Comparison of ENCODE assay signal across 15 mouse cellular contexts in genomic region chr10:81178927-81179326, GRCm38 (mm10). TPM values are rescaled to one million over a fixed set of nuclear protein-coding genes. Genes with fewer than 3 reads are reported as not detected.
A peak's percentile ranks its signal among the peaks of the same experiment; 100 is the strongest.
DNase-seq lines count a peak whose midpoint lies in the region; ATAC-seq and TF ChIP-seq lines count a peak whose summit lies in the region.
"Had no signal": no experiment of that assay in that cellular context is flagged by ENCODE, and none has a peak within 500 bp of the region (broad histone marks: within the 10 kb centered on the region; RNA-seq: fewer than 3 reads in every experiment).

No protein-coding gene starts in this region.

- no peaks in the 10 kb centered on the region for H3K27me3 ChIP-seq in heart, embryonic 10.5 days (ENCODE audit: insufficient read depth, poor library complexity, severe bottlenecking)
- no peaks in the 10 kb centered on the region for H3K27me3 ChIP-seq in megakaryocyte, embryonic 14.5 days (replicated peaks)
- no peaks in the 10 kb centered on the region for H3K27me3 ChIP-seq in liver, embryonic 14.5 days (ENCODE audit: control insufficient read depth, insufficient read depth, low read length)

- 92% methylated on average over 11 of the region's 11 CpGs for WGBS in heart, embryonic 10.5 days
- 90% methylated on average over 11 of the region's 11 CpGs for WGBS in liver, embryonic 14.5 days (ENCODE audit: insufficient replicate concordance)

- H3K9me3 ChIP-seq in heart, embryonic 10.5 days, result no peaks in the 10 kb centered on the region
- no peaks in the 10 kb centered on the region for H3K9me3 ChIP-seq in megakaryocyte, embryonic 14.5 days
- H3K9me3 ChIP-seq in liver, embryonic 14.5 days (ENCODE audit: control insufficient read depth, low read length), result no peaks in the 10 kb centered on the region

- no peak for ATAC-seq in megakaryocyte, adult 5-6 weeks (ENCODE audit: poor library complexity, severe bottlenecking)
- no peak for ATAC-seq in liver, embryonic 14.5 days (ENCODE audit: insufficient read depth)

- H3K4me2 ChIP-seq in liver, embryonic 14.5 days (ENCODE audit: low read depth), result peak overlapping the region; percentile 89; the same call in 1 of the 2 replicates

- 0 out of 2 replicates have a peak overlapping the region, but pooled peaks have one; percentile 1 for H3K27ac ChIP-seq in heart, embryonic 10.5 days
- no peak overlapping the region for H3K27ac ChIP-seq in brown adipose tissue, adult 24 weeks (replicated peaks; ENCODE audit: low read depth, low read length)
- no peak overlapping the region; the same call in 1 of the 2 replicates for H3K27ac ChIP-seq in liver, embryonic 14.5 days

- H3K4me3 ChIP-seq in heart, embryonic 10.5 days, result no peak overlapping the region
- H3K4me3 ChIP-seq in megakaryocyte, embryonic 14.5 days (replicated peaks), result peak overlapping the region; percentile 98
- H3K4me3 ChIP-seq in brown adipose tissue, adult 24 weeks (ENCODE audit: insufficient read depth, low read depth, low read length), result 0 out of 2 replicates have a peak overlapping the region, but pooled peaks have one; percentile 85
- H3K4me3 ChIP-seq in liver, embryonic 14.5 days (ENCODE audit: insufficient read depth in 1 of 2, low read depth in 2 of 2, low read length in 2 of 2), result no peak overlapping the region

- no peak for TF ChIP-seq CTCF in liver, embryonic 14.5 days (IDR thresholded peaks at IDR 0.05; ENCODE audit: low read depth)

- no peak for TF ChIP-seq EP300 in liver, embryonic 14.5 days (IDR thresholded peaks at IDR 0.05; ENCODE audit: low read depth)

- DNase-seq in heart, embryonic 10.5 days (ENCODE audit: low spot score), result no peak
- no peak for DNase-seq in heart, adult 11 months
- no peak for DNase-seq in liver, embryonic 14.5 days (ENCODE audit: low read depth in 3 of 3, low spot score in 3 of 3)
- DNase-seq in right cerebral cortex, postnatal 14 days, result no peak
- no peak for DNase-seq in left cerebral cortex, adult 9 months (ENCODE audit: low spot score in 2 of 2)
- DNase-seq: kidney, adult 11 months; layer of hippocampus, postnatal 36 days; thymus, adult 18-20 months had no signal

- H3K4me1 ChIP-seq in heart, embryonic 10.5 days, result peaks cover 69% of the 10 kb centered on the region
- H3K4me1 ChIP-seq in megakaryocyte, embryonic 14.5 days, result peaks cover 84% of the 10 kb centered on the region
- H3K4me1 ChIP-seq in brown adipose tissue, adult 24 weeks (ENCODE audit: control insufficient read depth, insufficient read depth, insufficient read length, low read length), result no peaks in the 10 kb centered on the region; the same call in 1 of the 2 replicates
- H3K4me1 ChIP-seq in liver, embryonic 14.5 days (replicated peaks; ENCODE audit: control insufficient read depth in 2 of 2, insufficient read depth in 2 of 2, low read length in 1 of 2), result peaks cover 7 to 18% of the 10 kb centered on the region in 2 experiments

- peaks cover 59% of the 10 kb centered on the region for H3K36me3 ChIP-seq in heart, embryonic 10.5 days
- H3K36me3 ChIP-seq in megakaryocyte, embryonic 14.5 days (replicated peaks; ENCODE audit: low read length), result peaks cover 56% of the 10 kb centered on the region
- peaks cover 52% of the 10 kb centered on the region for H3K36me3 ChIP-seq in liver, embryonic 14.5 days (replicated peaks; ENCODE audit: control insufficient read depth, insufficient read depth, low read depth)

- no peak overlapping the region for H3K9ac ChIP-seq in liver, embryonic 14.5 days (replicated peaks)

RNA-seq across cellular contexts. Expression of gene Eef2, which starts 2.5 kb away (rescaled TPM):
- 447 and 460 TPM in 2 replicates for polyA plus RNA-seq in heart, embryonic 10.5 days (2016; fragmentation: Nextera tagmentation; extraction: Ambion mirVana)
- 439 and 1,295 TPM in 2 replicates for polyA plus RNA-seq in megakaryocyte, embryonic 14.5 days (2012; ENCODE audit: insufficient read depth, low replicate concordance)
- total RNA-seq in megakaryocyte, adult 5-6 weeks (2015), result 394 and 408 TPM in 2 replicates
- 983 and 1,066 TPM in 2 replicates for total RNA-seq in megakaryocyte, adult 5-6 weeks (2017)
- 538 and 581 TPM in 2 replicates for polyA plus RNA-seq in brown adipose tissue, adult 24 weeks (2012; ENCODE audit: insufficient read depth, insufficient read length, missing spikeins)
- 476 and 570 TPM in 2 replicates for polyA plus RNA-seq in liver, embryonic 14.5 days (2012; rRNA removed)
- polyA plus RNA-seq in liver, embryonic 14.5 days (2014; fragmentation: Nextera tagmentation; extraction: Ambion mirVana), result 233 and 270 TPM in 2 replicates

RNA-seq across cellular contexts. Expression of gene Dapk3, which starts 3.9 kb away (rescaled TPM):
- 56.3 and 78.7 TPM in 2 replicates for polyA plus RNA-seq in heart, embryonic 10.5 days (2016; fragmentation: Nextera tagmentation; extraction: Ambion mirVana)
- 168 TPM in 2 replicates for polyA plus RNA-seq in megakaryocyte, embryonic 14.5 days (2012; ENCODE audit: insufficient read depth, low replicate concordance)
- 9.8 and 12.7 TPM in 2 replicates for total RNA-seq in megakaryocyte, adult 5-6 weeks (2015)
- 27.5 and 36.6 TPM in 2 replicates for total RNA-seq in megakaryocyte, adult 5-6 weeks (2017)
- polyA plus RNA-seq in brown adipose tissue, adult 24 weeks (2012; ENCODE audit: insufficient read depth, insufficient read length, missing spikeins), result 15.7 and 31.7 TPM in 2 replicates
- polyA plus RNA-seq in liver, embryonic 14.5 days (2012; rRNA removed), result 16.6 and 17.6 TPM in 2 replicates
- 13.0 and 16.5 TPM in 2 replicates for polyA plus RNA-seq in liver, embryonic 14.5 days (2014; fragmentation: Nextera tagmentation; extraction: Ambion mirVana)

RNA-seq across cellular contexts. Expression of gene 4930442H23Rik, which starts 4.7 kb away (rescaled TPM):
- not detected in 2 replicates for polyA plus RNA-seq in heart, embryonic 10.5 days (2016; fragmentation: Nextera tagmentation; extraction: Ambion mirVana)
- not detected in 2 replicates for polyA plus RNA-seq in megakaryocyte, embryonic 14.5 days (2012; ENCODE audit: insufficient read depth, low replicate concordance)
- total RNA-seq in megakaryocyte, adult 5-6 weeks (2015), result not detected in 2 replicates
- not detected in 2 replicates for total RNA-seq in megakaryocyte, adult 5-6 weeks (2017)
- not detected in 2 replicates for polyA plus RNA-seq in brown adipose tissue, adult 24 weeks (2012; ENCODE audit: insufficient read depth, insufficient read length, missing spikeins)
- polyA plus RNA-seq in liver, embryonic 14.5 days (2012; rRNA removed), result not detected in 2 replicates
- polyA plus RNA-seq in liver, embryonic 14.5 days (2014; fragmentation: Nextera tagmentation; extraction: Ambion mirVana), result not detected in 2 replicates
- total RNA-seq: layer of hippocampus, postnatal 36 days had no signal
- polyA plus RNA-seq: gonadal fat pad, adult 2 months; lung, embryonic 16.5 days; neural tube, embryonic 11.5 days; small intestine, adult 2 months had no signal

RNA-seq across cellular contexts. Expression of gene Pias4, which starts 11.2 kb away (rescaled TPM):
- 53.5 and 62.2 TPM in 2 replicates for polyA plus RNA-seq in heart, embryonic 10.5 days (2016; fragmentation: Nextera tagmentation; extraction: Ambion mirVana)
- polyA plus RNA-seq in megakaryocyte, embryonic 14.5 days (2012; ENCODE audit: insufficient read depth, low replicate concordance), result 95.2 and 184 TPM in 2 replicates
- total RNA-seq in megakaryocyte, adult 5-6 weeks (2015), result 10.1 and 13.7 TPM in 2 replicates
- total RNA-seq in megakaryocyte, adult 5-6 weeks (2017), result 12.9 and 13.3 TPM in 2 replicates
- polyA plus RNA-seq in brown adipose tissue, adult 24 weeks (2012; ENCODE audit: insufficient read depth, insufficient read length, missing spikeins), result 10.3 and 13.4 TPM in 2 replicates
- 11.2 and 13.2 TPM in 2 replicates for polyA plus RNA-seq in liver, embryonic 14.5 days (2012; rRNA removed)
- polyA plus RNA-seq in liver, embryonic 14.5 days (2014; fragmentation: Nextera tagmentation; extraction: Ambion mirVana), result 14.9 and 19.0 TPM in 2 replicates

RNA-seq across cellular contexts. Expression of gene Nmrk2, which starts 22.9 kb away (rescaled TPM):
- 2.7 and 3.8 TPM in 2 replicates for polyA plus RNA-seq in heart, embryonic 10.5 days (2016; fragmentation: Nextera tagmentation; extraction: Ambion mirVana)
- polyA plus RNA-seq in megakaryocyte, embryonic 14.5 days (2012; ENCODE audit: insufficient read depth, low replicate concordance), result not detected in 2 replicates
- not detected in 2 replicates for total RNA-seq in megakaryocyte, adult 5-6 weeks (2015)
- not detected in 2 replicates for total RNA-seq in megakaryocyte, adult 5-6 weeks (2017)
- 1.4 TPM in 1 of 2 replicates, not detected in the other for polyA plus RNA-seq in brown adipose tissue, adult 24 weeks (2012; ENCODE audit: insufficient read depth, insufficient read length, missing spikeins)
- not detected in 2 replicates for polyA plus RNA-seq in liver, embryonic 14.5 days (2012; rRNA removed)
- not detected in 2 replicates for polyA plus RNA-seq in liver, embryonic 14.5 days (2014; fragmentation: Nextera tagmentation; extraction: Ambion mirVana)
- polyA plus RNA-seq: gonadal fat pad, adult 2 months; small intestine, adult 2 months had no signal

Comparison
In these comparisons a context has a peak if more than half of its experiments do, and no peak if none do; other contexts are left out.
1. H3K4me3 ChIP-seq: peak in megakaryocyte, embryonic 14.5 days (single experiment) and brown adipose tissue, adult 24 weeks (single experiment); none in heart, embryonic 10.5 days (single experiment) and liver, embryonic 14.5 days (0 of 2).